Comparison of ENCODE assay signal across 8 mouse cellular contexts in genomic region chr9:78107582-78107911, GRCm38 (mm10). TPM values are rescaled to one million over a fixed set of nuclear protein-coding genes. Genes with fewer than 3 reads are reported as not detected.
A peak's percentile ranks its signal among the peaks of the same experiment; 100 is the strongest.
DNase-seq lines count a peak whose midpoint lies in the region; ATAC-seq and TF ChIP-seq lines count a peak whose summit lies in the region.

No protein-coding gene starts in this region.

- no peak for TF ChIP-seq CTCF in cerebellum, adult 2 months (IDR thresholded peaks at IDR 0.05; ENCODE audit: borderline replicate concordance, insufficient read depth, low read depth, low read length)
- no peak for TF ChIP-seq CTCF in testis, adult 2 months (IDR thresholded peaks at IDR 0.05; ENCODE audit: control insufficient read depth, insufficient read depth, insufficient replicate concordance, low read depth, low read length)

- H3K36me3 ChIP-seq in testis, adult 2 months (ENCODE audit: control insufficient read depth, insufficient read depth, low read length), result peaks cover 2% of the 10 kb centered on the region; the same call in 1 of the 2 replicates
- no peaks in the 10 kb centered on the region for H3K36me3 ChIP-seq in liver, embryonic 11.5 days (ENCODE audit: control insufficient read depth, insufficient read depth, low read length)
- H3K36me3 ChIP-seq in stomach, embryonic 16.5 days (ENCODE audit: control insufficient read depth, insufficient read depth, low read length), result no peaks in the 10 kb centered on the region

- peaks cover 4% of the 10 kb centered on the region for H3K4me1 ChIP-seq in cerebellum, adult 2 months (ENCODE audit: control insufficient read depth, insufficient read depth, low read length)
- H3K4me1 ChIP-seq in testis, adult 2 months (ENCODE audit: control insufficient read depth, insufficient read depth, low read length), result peaks cover 6% of the 10 kb centered on the region
- peaks cover 19% of the 10 kb centered on the region for H3K4me1 ChIP-seq in liver, embryonic 11.5 days (replicated peaks; ENCODE audit: control insufficient read depth, insufficient read depth, low read length)
- H3K4me1 ChIP-seq in stomach, embryonic 16.5 days (ENCODE audit: control insufficient read depth, insufficient read depth, low read length), result peaks cover 12% of the 10 kb centered on the region; the same call in 1 of the 2 replicates

- DNase-seq in cerebellum, adult 2 months, result no peak
- no peak for DNase-seq in cerebellum, adult 11 months
- no peak for DNase-seq in testis, postnatal 14 days (ENCODE audit: low spot score)
- DNase-seq in liver, embryonic 11.5 days (ENCODE audit: low spot score), result no peak
- DNase-seq in Muller cell, postnatal 12 days (ENCODE audit: inconsistent ontology term), result no peak
- no peak for DNase-seq in B cell, adult 2 months

- no peaks in the 10 kb centered on the region for H3K9me3 ChIP-seq in liver, embryonic 11.5 days (ENCODE audit: control insufficient read depth, low read length)
- no peaks in the 10 kb centered on the region for H3K9me3 ChIP-seq in stomach, embryonic 16.5 days (replicated peaks; ENCODE audit: control insufficient read depth, low read length)

- H3K4me2 ChIP-seq in liver, embryonic 11.5 days, result peak overlapping the region; percentile 81
- H3K4me2 ChIP-seq in stomach, embryonic 16.5 days (ENCODE audit: low read depth, low read length), result peak overlapping the region; percentile 79

- 14% methylated on average over 6 of the region's 6 CpGs for WGBS in cerebellum, adult 2 months
- 16% methylated on average over 6 of the region's 6 CpGs for WGBS in liver, embryonic 11.5 days
- WGBS in stomach, embryonic 16.5 days, result 12% methylated on average over 6 of the region's 6 CpGs

- H3K9ac ChIP-seq in liver, embryonic 11.5 days (ENCODE audit: low read depth, low read length), result peak overlapping the region; percentile 97
- peak overlapping the region; percentile 94 for H3K9ac ChIP-seq in stomach, embryonic 16.5 days (ENCODE audit: low read length)

- H3K4me3 ChIP-seq in cerebellum, adult 2 months (replicated peaks; ENCODE audit: insufficient read depth, low read depth, low read length), result peak overlapping the region; percentile 70
- peak overlapping the region; percentile 87 for H3K4me3 ChIP-seq in testis, adult 2 months (ENCODE audit: control insufficient read depth, low read depth, low read length)
- H3K4me3 ChIP-seq in liver, embryonic 11.5 days (ENCODE audit: low read depth, low read length), result peak overlapping the region; percentile 85
- H3K4me3 ChIP-seq in stomach, embryonic 16.5 days (replicated peaks; ENCODE audit: low read length), result peak overlapping the region; percentile 96

- TF ChIP-seq POLR2A in cerebellum, adult 2 months (IDR thresholded peaks at IDR 0.05; ENCODE audit: borderline replicate concordance, insufficient read depth, low read length), result no peak
- TF ChIP-seq POLR2A in testis, adult 2 months (IDR thresholded peaks at IDR 0.05; ENCODE audit: control insufficient read depth, low read depth, low read length), result no peak

- H3K27me3 ChIP-seq in cerebellum, adult 2 months (ENCODE audit: control insufficient read depth, insufficient read depth, low read length), result no peaks in the 10 kb centered on the region
- no peaks in the 10 kb centered on the region for H3K27me3 ChIP-seq in testis, adult 2 months (ENCODE audit: control insufficient read depth, insufficient read depth, low read length)
- no peaks in the 10 kb centered on the region for H3K27me3 ChIP-seq in liver, embryonic 11.5 days (replicated peaks; ENCODE audit: control insufficient read depth, insufficient read depth, low read length)
- no peaks in the 10 kb centered on the region for H3K27me3 ChIP-seq in stomach, embryonic 16.5 days (ENCODE audit: control insufficient read depth, insufficient read depth, low read length)

- no peak overlapping the region for H3K27ac ChIP-seq in cerebellum, adult 2 months (ENCODE audit: insufficient read depth, low read length)
- H3K27ac ChIP-seq in testis, adult 2 months (ENCODE audit: control insufficient read depth, insufficient read depth, low read depth, low read length), result no peak overlapping the region; the same call in 1 of the 2 replicates
- peak overlapping the region; percentile 91 for H3K27ac ChIP-seq in liver, embryonic 11.5 days (ENCODE audit: low read depth, low read length)
- H3K27ac ChIP-seq in stomach, embryonic 16.5 days (ENCODE audit: low read length), result peak overlapping the region; percentile 98

- no peak for ATAC-seq in liver, embryonic 11.5 days (replicated peaks; ENCODE audit: low FRiP score)
- ATAC-seq in stomach, embryonic 16.5 days (ENCODE audit: insufficient read depth, low FRiP score), result no peak

RNA-seq across cellular contexts. Expression of gene Fbxo9, which starts 1.3 kb away (rescaled TPM):
- 207 and 224 TPM in 2 replicates for polyA plus RNA-seq in cerebellum, adult 2 months (2012; rRNA removed)
- 46.1 and 48.8 TPM in 2 replicates for polyA plus RNA-seq in testis, adult 2 months (2012; rRNA removed)
- 56.1 and 56.6 TPM in 2 replicates for polyA plus RNA-seq in liver, embryonic 11.5 days (2014; fragmentation: Nextera tagmentation; extraction: Ambion mirVana)
- polyA plus RNA-seq in stomach, embryonic 16.5 days (2015; fragmentation: Nextera tagmentation; extraction: Ambion mirVana), result 35.7 and 36.2 TPM in 2 replicates

RNA-seq across cellular contexts. Expression of gene Ick, which starts 1.4 kb away (rescaled TPM):
- 15.1 and 16.9 TPM in 2 replicates for polyA plus RNA-seq in cerebellum, adult 2 months (2012; rRNA removed)
- polyA plus RNA-seq in testis, adult 2 months (2012; rRNA removed), result 8.4 and 10.2 TPM in 2 replicates
- 15.9 and 16.7 TPM in 2 replicates for polyA plus RNA-seq in liver, embryonic 11.5 days (2014; fragmentation: Nextera tagmentation; extraction: Ambion mirVana)
- polyA plus RNA-seq in stomach, embryonic 16.5 days (2015; fragmentation: Nextera tagmentation; extraction: Ambion mirVana), result 25.3 and 25.6 TPM in 2 replicates

RNA-seq across cellular contexts. Expression of gene Gcm1, which starts 55.8 kb away (rescaled TPM):
- not detected in 2 replicates for polyA plus RNA-seq in cerebellum, adult 2 months (2012; rRNA removed)
- not detected in 2 replicates for polyA plus RNA-seq in testis, adult 2 months (2012; rRNA removed)
- not detected in 2 replicates for polyA plus RNA-seq in liver, embryonic 11.5 days (2014; fragmentation: Nextera tagmentation; extraction: Ambion mirVana)
- polyA plus RNA-seq in stomach, embryonic 16.5 days (2015; fragmentation: Nextera tagmentation; extraction: Ambion mirVana), result not detected in 2 replicates

Comparison
In these comparisons a context has a peak if more than half of its experiments do, and no peak if none do; other contexts are left out.
1. H3K27ac ChIP-seq: peak in liver, embryonic 11.5 days (single experiment) and stomach, embryonic 16.5 days (single experiment); none in cerebellum, adult 2 months (single experiment) and testis, adult 2 months (single experiment).
2. Peak in every context shown above with its lines, with median percentiles within 50 percentile points of each other: H3K4me3 ChIP-seq.